Mouse (Mus musculus): ENCODE results near the gene Mcm2.

- no peak for TF ChIP-seq CTCF (conservative IDR thresholded peaks at IDR 0.05; ENCODE audit: insufficient read depth, insufficient read length, low read depth, low read length)
- TF ChIP-seq POLR2A (IDR thresholded peaks at IDR 0.05; ENCODE audit: low read depth, low read length) = no peak
These were observed 53.5 kb downstream of the Mcm2 start for GRCm38 (mm10) chr6:88844901-88845565.
